Mouse (Mus musculus) cerebellum, adult 8-10 months (tissue): Measurements from ENCODE around the gene Hoxc13.

Experiments
- DNase-seq: peaks from one replicate; pipeline ENCODE4 v3.0.0; 2022

Gene Hoxc13

DNA sequence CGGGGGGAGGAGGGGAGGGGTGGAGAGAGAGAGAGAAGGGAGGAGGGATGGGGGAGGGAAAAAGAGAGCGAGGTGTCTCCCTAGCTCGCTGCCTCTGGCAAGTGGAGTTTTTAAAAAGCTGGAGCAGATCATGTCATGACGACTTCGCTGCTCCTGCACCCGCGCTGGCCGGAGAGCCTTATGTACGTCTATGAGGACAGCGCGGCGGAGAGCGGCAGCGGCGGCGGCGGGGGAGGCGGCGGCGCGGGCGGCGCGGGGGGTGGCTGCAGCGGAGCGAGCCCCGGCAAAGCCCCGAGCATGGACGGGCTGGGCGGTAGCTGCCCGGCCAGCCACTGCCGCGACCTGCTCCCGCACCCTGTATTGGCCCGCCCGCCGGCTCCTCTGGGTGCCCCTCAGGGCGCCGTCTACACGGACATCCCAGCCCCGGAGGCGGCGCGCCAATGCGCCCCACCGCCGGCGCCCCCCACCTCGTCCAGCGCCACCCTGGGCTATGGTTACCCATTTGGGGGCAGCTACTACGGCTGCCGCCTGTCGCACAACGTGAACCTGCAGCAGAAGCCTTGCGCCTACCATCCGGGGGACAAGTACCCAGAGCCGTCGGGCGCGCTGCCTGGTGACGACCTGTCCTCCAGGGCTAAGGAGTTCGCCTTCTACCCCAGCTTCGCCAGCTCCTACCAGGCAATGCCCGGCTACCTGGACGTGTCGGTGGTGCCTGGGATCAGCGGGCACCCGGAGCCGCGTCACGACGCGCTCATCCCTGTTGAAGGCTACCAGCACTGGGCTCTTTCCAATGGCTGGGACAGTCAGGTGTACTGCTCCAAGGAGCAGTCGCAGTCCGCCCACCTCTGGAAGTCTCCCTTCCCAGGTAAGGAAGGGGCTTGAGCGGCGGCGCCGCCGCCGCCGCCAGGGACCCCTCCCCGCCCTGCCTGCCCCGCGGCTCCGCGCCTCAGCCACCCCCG lies at the start of gene Hoxc13:
Hoxc13 (plus strand) TSS at position 51 of the 959 bp plus-strand sequence.
- no peak for DNase-seq

DNA sequence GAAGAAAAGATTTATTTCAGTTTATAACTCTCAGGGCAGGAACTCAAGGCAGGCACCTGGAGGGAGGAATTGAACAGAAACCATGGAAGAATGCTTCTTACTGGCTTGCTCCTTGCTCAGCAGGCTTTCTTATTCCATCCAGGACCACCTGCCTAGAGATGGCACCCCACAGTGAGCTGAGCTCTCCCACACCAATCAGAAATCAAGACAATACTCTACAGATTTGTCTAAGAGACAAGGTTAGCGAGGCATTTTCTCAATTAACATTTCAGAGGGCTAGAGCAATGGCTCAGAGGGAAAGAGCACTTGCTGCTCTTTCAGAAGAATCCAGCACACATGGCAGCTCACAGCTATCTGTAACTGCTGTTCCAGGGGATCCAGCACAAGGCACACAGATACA lies 35.1 kb upstream of the Hoxc13 start:
- no peak for DNase-seq

DNA sequence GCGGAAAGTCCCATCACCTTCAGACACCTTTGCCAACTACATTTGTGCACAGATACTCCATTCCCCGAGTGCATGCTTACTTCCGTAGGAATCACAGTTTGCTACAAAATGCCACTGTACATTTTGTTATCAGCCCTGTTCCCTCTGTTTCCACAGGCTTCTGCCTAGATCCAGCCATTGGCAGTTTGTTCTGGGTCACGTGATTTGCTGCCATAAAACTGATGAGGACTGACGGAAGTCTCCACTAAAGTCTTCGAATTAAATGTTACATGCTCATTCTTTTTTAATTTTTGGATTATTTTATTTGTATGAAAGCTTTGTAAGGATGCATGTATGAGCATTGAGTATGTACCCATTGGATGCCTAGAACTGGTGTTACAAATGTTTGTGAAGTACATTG lies 25.8 kb upstream of the Hoxc13 start:
- DNase-seq, result no peak

DNA sequence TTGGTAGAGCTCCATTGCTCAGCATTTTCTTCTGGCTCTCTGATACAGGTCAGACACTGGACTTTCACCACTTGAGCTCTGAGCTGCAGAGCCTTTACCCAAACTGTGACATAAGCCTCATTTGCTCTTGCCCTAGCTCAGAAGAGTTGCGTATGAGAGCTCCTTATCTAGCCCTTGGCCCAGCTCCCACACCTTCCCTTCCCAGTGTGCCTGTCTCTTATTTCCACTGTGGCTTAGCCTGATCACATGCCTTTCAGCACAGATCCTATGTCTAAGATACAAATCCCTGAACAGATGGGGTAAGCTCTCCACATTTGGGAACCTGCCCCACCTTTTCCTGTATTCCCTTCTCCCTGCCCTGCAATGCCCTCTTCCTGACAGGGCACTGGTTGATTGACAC lies 16.0 kb upstream of the Hoxc13 start:
- DNase-seq, result no peak

DNA sequence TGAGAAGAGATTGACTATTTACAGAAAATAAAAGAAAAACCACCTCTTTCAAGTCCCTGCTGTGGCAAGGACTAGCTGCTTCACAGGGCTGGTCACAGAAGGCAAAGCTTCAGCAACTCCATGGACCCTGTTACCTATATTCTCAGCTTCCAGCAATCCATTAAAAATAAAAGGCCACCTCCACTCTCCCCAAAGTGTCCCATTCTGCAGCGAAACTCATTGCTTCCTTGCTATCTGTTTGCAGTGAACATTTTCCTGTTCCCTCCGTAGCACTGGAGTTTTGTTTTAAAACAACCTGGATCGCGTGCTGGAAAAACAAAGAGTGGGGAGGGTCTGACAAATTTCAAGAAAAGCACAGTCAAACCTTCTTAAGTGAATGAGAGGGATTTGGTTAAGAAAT lies 11.4 kb upstream of the Hoxc13 start:
- no peak for DNase-seq

DNA sequence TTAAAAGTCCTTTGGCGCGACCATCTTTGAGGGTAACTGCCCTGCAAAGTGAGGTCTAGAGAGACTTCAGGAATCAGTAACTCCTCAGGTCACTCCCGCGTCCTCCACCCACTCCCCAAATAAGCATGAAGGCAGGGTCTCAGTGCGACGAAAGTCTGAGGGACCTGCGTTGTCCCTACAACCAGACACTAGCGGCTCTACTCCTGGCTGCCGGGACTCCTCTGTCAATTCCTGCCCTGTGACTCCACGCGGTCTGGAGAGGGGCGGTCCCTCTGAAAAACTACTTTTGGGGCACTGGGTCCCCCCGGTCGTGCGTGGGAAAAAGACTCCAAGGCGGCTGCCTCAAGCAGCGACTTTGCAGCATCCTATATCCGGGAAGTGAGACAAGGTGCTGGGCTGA lies 10.9 kb upstream of the Hoxc13 start:
- no peak for DNase-seq

DNA sequence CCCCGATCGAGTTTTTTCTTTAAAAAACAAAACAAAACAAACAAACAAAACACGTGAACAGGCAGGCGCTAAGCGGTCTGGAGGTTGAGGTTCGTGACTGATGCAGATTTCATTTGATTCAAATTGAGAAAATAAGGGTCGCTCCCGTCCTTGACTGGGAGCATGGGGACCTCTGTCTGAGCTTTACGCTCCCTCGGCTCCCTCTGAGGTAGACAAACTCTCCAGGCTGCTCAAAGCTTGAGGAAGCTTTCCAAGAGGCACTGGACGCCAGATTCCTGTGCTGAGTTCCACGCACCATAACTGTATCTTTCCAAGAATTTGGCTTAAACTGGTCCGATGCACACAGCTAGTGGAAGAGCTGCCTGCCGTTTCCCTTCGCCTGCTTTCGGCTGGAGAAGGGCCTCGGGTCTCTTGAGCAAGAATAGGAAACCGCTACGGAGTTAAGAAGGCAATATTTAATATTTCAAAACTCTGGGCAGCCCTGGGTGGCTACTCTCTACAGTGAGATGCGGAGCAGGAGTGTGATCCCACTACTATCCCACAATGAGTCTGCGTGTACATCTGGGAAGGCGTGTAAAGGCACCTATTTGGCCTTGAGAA lies 10.3 kb upstream of the Hoxc13 start:
- DNase-seq, result no peak

DNA sequence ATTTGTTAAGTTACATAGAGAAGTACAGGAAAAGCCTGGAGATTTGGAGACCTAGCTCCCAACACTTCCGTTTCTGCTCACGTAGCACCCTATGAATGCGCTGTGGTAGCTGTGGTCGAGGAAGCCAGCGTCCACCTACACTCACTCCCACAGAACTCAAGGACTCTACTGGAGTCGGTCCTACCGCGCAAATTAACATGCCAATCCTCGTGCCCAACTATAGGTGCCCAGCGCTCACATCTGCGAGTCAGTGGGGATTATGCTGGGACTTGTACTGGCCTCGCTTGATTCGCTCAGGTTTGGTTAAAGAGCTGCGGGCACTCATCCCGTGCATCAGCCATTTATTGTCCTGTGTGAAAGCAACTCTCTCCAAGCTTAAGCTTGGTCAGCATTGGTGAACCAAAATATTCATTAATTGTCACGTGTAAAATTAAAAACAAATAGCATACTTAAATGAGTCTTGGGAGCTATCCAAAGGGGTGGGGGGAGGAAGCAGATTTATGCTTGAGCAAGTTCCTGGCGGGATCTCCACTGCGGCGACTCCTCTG lies 7.8 kb upstream of the Hoxc13 start:
- no peak for DNase-seq

DNA sequence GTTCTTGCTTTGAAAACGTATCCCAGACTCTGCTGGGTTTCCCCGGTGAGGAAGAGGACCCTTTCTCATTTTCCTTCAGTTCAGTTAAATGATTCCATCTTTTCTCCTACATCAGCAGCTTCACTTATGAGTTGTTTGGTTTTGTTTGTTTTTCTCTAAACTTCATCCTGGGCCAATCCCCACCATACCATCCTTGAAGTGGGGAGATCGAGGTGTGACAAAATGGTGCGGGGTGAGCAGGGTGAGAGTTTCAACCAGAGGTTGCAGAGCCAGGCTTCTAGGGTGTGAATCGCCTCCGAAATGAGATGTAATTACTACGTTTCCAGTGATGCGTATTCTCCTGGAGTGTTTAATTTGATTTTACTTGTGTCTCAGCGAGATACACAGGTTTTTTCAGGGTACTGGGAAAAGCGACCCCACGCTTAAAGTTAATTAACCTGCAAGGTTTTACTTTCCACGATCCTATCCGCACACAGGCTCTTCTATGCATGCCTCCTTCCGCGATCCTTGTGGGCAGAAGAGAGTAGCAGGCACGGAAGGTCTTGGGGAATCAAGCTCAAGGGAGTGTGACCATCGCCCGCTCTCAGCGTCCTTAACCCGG lies 2.8 kb upstream of the Hoxc13 start:
- DNase-seq, result no peak

DNA sequence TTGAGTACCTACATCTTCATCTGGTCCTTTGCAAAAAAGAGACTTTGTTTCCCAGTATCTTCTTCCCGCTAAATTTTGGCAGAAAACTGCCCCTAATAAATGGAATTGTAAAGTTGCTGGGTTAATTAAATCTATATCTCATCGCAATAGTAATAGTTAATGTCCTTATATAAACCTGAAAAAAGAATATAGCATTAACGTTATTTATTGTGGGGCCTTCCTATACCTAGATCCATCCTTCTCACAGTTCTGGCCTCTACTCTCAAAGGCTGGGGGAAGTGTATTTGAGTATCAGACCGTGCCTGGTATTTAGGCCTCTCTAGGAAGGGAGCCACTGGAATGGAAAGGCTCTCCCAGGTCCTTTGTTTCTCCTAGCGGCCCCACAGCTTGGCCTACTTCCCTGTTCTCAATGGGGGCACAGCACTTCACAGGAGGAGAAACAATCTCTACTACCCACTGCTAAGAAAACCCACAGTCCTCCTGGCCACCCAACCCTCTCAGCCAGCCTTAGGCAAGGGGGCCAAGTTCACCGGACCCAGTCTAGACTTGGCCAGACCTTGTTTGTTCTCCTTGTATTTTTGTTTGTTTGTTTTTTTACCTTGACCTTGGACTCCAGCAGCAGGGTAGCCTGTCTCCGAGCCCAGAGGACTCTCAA lies 2.2 kb upstream of the Hoxc13 start:
- no peak for DNase-seq

DNA sequence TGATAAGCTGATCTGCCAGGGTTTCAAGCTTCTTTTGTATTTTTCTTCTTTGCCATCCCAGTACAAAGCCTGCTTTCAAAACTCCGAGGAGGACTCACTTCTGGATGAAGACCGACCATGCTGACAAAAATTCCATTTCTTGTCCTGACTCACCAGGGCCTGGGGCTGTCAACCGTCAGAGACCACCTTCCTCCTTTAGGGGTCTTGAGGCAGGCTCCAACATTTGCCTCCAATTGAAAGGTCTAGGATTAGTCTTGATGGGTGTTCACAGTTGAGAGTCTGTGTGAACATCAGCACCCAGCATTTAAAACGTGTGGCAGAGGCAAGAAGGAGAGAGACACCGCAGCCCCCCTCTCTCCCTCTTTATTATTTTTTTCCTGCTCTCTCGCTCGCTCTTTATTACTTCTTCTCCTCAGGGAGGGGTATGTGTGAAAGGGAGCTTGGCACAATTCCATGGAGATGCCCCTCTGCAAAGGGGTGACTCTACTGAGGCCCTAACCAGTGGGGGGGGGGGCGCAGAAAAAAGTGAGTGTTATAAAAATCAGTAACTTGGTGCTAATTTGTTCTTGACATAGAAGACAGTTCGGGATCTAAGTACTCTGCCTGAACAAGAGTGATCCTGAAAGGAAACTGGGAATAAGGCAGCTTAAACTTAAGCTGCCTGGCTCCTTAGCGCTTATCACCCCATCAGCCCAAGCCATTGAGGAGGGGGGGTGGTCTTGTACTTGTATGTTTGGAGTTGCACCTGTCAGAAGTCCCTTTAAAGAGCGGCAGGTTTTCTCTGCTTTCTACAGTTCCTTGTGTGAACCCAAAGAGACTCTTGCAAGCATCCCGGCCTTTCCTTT lies 1.3 kb upstream of the Hoxc13 start:
- no peak for DNase-seq

DNA sequence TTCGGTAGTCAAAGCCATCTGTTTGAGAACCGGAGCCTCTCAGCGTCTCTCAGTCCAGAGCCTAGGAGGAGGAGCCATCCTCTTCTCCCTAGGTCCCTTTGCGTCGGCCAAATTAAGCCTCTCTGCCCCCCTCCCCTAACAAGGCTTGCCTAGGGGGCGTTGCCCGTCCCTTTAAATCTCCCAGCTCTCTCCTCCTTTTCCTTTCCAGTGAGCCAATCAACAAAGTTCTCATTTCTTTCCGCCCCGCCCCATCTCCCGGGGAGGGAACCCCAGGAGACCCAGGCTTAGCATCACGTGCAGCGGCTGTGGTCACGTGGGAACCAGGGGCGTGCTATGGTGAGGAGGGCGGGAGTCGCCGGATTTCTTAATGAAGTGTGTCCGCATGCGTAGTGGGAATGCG lies 284 bp upstream of the Hoxc13 start:
- no peak for DNase-seq

DNA sequence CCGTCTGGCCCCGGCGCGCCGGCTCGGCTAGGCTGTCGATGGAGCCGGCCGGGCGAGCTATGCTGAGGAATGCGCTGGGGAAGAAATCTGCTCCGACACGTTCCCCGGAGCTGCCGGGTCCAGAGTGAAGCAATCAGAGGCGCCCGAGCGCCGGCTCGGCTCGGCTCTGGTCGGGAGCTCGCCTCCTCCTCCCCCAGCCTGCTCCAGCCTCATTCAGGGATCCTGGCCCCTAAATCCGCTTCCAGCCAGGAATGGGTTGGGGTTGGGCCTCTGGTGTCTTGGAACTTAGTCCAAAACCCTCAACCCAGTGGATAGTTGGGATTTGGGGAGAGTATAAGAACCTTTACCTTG lies 1.1 kb downstream of the Hoxc13 start:
- DNase-seq, result no peak

DNA sequence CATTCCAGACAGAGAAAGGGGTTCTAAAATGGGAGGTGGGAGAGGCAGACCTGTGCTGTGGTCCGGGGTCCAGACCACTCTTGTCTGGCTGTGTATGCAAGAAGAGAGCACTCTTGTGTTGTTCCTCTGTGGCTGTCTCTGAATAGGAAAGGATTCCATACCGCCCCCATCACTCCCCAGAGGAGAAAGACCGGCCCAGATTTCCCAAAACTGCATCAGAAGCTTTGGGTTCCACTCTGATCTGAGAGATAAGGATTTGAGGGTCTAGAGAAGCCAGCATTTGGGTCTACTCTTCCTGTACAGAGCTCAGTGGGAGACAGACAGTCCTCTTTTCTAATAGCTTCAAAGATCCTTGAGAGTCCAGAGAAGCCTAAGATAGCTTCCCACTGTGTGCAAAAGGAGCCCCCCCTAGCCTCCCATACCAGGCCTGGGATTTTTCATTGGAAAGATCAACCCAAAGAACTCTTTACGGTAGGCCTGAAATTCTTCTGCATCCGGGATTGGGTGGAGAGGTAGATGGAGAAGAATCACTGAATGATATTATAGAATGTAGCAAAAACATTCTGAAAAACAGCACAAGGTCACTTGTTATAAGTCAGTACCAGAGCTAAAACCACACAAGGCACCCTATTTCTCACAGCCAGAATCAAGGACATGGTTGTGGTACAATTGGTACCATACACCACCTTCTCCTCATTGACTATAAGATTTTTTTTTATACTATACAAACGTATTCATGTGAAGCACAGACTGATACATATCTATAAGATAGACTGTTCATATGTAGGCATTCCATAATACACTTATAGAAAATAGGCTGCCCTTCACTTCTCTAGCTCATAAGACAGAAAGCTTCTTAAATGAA lies 2.0 kb downstream of the Hoxc13 start:
- no peak for DNase-seq

DNA sequence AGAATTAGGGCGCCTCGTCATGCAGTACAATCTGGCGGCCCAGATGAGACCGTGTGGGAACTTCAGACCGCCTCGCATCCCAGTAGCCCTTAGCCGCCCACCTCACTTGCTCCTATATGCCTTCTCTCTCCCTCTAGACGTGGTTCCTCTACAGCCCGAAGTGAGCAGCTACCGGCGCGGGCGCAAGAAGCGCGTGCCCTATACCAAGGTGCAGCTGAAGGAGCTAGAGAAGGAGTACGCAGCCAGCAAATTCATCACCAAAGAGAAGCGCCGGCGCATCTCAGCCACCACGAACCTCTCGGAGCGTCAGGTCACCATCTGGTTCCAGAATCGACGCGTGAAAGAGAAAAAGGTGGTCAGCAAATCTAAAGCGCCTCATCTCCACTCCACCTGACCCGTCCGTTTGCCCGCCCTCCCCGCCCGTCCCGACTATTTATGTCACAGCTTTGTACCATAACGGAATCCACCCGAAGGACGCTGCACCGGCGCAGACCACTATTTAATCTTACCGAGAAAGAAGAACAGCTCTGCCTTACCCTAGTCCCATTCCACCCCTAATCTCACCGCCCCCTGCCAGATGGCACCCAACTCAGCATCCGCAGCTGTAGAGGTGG lies 6.2 kb downstream of the Hoxc13 start:
- no peak for DNase-seq

DNA sequence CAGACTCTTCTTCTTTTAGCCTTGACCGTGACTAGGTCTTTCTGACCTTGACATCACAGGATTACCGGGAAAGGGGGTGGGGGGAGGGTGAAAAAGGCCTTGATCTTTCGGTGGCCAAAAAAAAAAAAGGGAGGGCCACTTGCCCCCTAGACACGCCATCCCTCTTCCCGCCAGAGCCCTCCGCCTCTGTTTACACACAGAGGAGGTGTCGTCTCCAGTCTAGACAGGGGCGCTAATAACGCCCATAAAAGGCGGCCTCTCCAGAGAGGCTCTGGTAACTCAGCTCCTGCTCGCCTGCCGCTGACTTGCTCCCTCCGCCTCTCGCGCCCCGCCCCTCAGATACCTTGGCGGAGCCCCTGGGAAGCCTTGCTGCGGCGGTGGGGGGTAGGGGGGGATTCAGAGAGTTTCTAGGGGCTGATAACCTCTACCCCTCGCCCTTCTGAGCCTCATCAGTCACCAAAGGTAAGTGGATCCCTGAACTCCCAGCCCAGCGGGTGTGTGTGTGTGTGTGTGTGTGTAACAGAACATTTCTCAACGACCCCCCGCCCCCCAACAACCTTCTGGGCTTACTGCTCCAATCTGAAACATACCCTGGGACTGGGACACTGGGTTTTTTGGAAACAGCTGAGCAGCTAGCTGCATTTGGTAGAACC lies 10.9 kb downstream of the Hoxc13 start:
- DNase-seq, result no peak

DNA sequence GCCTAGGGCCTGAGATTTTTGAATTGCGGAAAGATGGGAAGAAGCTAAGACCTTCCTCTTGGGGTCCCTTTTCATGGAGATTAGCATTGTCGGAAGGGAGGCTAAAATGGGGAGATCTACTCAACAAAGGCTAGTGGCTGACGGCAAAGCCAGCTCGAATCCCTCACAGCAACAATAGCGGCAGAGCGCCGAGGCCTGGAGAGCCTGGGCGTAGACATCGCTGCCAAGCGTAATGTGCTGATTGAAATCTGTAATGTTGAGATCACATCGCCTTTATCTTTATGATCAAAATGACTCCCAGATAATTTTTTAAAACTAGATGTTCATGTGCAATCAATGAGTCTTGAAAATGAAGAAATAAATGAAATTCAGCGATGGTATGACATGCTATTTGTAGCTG lies 13.5 kb downstream of the Hoxc13 start:
- no peak for DNase-seq

DNA sequence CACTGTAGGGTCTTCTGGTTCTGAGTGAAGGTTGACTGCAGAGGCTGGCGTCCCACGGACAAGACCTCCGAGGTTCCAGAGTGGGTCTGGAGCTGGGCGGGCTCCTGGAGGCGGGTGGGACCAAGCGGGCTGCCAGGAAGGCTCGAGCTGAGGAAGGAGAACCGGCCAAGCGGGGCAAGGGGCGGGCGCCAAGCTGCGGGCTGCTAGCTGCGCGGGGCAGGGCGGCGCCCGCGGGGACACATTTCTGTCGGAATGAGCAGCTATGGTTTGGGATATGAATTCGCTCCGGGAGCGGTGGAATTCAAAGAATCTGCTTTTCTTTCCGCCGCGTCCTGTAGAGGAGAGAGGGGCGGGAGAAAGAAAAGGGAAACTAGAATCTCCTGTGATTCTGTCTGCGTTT lies 14.0 kb downstream of the Hoxc13 start:
- DNase-seq, result no peak

DNA sequence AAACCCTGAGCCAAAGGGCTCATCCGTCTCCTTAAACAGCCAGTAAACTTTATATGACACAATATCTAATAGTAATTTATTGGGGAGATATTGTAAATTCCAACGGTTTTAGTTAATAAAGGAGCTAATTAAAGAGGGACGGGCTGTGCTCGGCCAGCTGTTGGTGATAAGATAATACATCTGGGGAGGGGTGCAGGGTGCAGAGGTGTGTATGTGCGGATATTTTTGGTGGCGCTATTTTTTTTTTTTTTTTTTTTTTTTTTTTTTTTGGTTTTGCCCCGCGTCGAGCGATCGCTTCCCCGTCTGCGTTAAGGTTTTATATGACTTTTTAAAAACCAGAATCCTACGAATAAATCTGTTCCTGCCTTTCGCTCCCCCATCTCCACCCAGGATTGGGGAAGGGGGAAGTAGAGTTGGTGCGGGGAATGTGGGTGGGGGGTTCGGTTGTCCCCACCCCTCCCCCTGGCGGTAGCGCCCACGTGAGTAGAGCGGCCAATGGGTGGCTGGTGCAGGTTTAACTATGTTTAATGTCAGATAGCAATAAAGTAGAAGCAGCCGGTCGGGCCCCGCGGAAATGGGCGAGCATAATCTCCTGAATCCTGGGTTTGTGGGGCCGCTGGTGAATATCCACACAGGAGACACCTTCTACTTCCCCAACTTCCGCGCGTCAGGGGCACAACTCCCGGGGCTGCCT lies 15.5 kb downstream of the Hoxc13 start, which contains the start of gene Hoxc12:
Hoxc12 (plus strand) TSS at position 479 of the 694 bp plus-strand sequence.
- DNase-seq, result no peak
